Comparison of ENCODE assay signal across 8 mouse cellular contexts in genomic region chr1:167000529-167001173, GRCm38 (mm10). TPM values are rescaled to one million over a fixed set of nuclear protein-coding genes. Genes with fewer than 3 reads are reported as not detected.
A peak's percentile ranks its signal among the peaks of the same experiment; 100 is the strongest.
DNase-seq lines count a peak whose midpoint lies in the region; ATAC-seq and TF ChIP-seq lines count a peak whose summit lies in the region.

No protein-coding gene starts in this region.

- peak overlapping the region; percentile 77 for H3K9ac ChIP-seq in forebrain, embryonic 13.5 days
- H3K9ac ChIP-seq in heart, postnatal 0 days (replicated peaks; ENCODE audit: low read depth, low read length), result peak overlapping the region; percentile 74
- peak overlapping the region; percentile 84 for H3K9ac ChIP-seq in neural tube, embryonic 15.5 days (replicated peaks)

- no peaks in the 10 kb centered on the region for H3K9me3 ChIP-seq in forebrain, embryonic 13.5 days (replicated peaks)
- no peaks in the 10 kb centered on the region for H3K9me3 ChIP-seq in heart, postnatal 0 days (replicated peaks; ENCODE audit: control insufficient read depth, low read length)
- H3K9me3 ChIP-seq in neural tube, embryonic 15.5 days (replicated peaks), result no peaks in the 10 kb centered on the region

- no peak for TF ChIP-seq CTCF in heart, postnatal 0 days (IDR thresholded peaks at IDR 0.05; ENCODE audit: low read depth)

- ATAC-seq in forebrain, embryonic 13.5 days, result peak; percentile 81
- peak; percentile 65 for ATAC-seq in heart, postnatal 0 days (ENCODE audit: insufficient read depth, low read depth)
- ATAC-seq in neural tube, embryonic 15.5 days (ENCODE audit: low FRiP score), result peak; percentile 84

- peak overlapping the region; percentile 80 for H3K4me3 ChIP-seq in brown adipose tissue, adult 24 weeks (ENCODE audit: insufficient read depth, low read depth, low read length)
- H3K4me3 ChIP-seq in forebrain, embryonic 13.5 days, result peak overlapping the region; percentile 76
- H3K4me3 ChIP-seq in heart, postnatal 0 days (ENCODE audit: low read depth, low read length), result peak overlapping the region; percentile 74
- peak overlapping the region; percentile 76 for H3K4me3 ChIP-seq in neural tube, embryonic 15.5 days (replicated peaks)

- peak overlapping the region; percentile 55; the same call in 1 of the 2 replicates for H3K27ac ChIP-seq in brown adipose tissue, adult 24 weeks (replicated peaks; ENCODE audit: low read depth, low read length)
- peak overlapping the region; percentile 92 for H3K27ac ChIP-seq in forebrain, embryonic 13.5 days
- peak overlapping the region; percentile 65 for H3K27ac ChIP-seq in heart, postnatal 0 days (ENCODE audit: low read depth)
- peak overlapping the region; percentile 96 for H3K27ac ChIP-seq in neural tube, embryonic 15.5 days (replicated peaks)

- peak; percentile 61 for DNase-seq in CD4-positive helper T cell, adult 2 months (ENCODE audit: low read depth, low spot score)
- peak; percentile 23 for DNase-seq in heart, postnatal 0 days (ENCODE audit: low spot score)
- peak; percentile 89 to 91 for DNase-seq in kidney, postnatal 4 days
- peak; percentile 62 to 68 for DNase-seq in lung, adult 18-20 months
- peak; percentile 39 to 42 for DNase-seq in thymus, adult 18-20 months

- TF ChIP-seq EP300 in heart, postnatal 0 days (IDR thresholded peaks at IDR 0.05; ENCODE audit: low read depth), result no peak

- H3K27me3 ChIP-seq in forebrain, embryonic 13.5 days, result peaks cover 9% of the 10 kb centered on the region
- H3K27me3 ChIP-seq in heart, postnatal 0 days (ENCODE audit: control insufficient read depth, insufficient read depth, low read length), result peaks cover 50% of the 10 kb centered on the region
- H3K27me3 ChIP-seq in neural tube, embryonic 15.5 days (replicated peaks), result no peaks in the 10 kb centered on the region

- under 1% methylated on average over 49 of the region's 76 CpGs for WGBS in forebrain, embryonic 13.5 days
- WGBS in heart, postnatal 0 days, result under 1% methylated on average over 57 of the region's 76 CpGs
- under 1% methylated on average over 59 of the region's 76 CpGs for WGBS in neural tube, embryonic 15.5 days

- H3K4me2 ChIP-seq in forebrain, embryonic 13.5 days, result peak overlapping the region; percentile 89
- H3K4me2 ChIP-seq in heart, postnatal 0 days (ENCODE audit: low read depth, low read length), result peak overlapping the region; percentile 97
- H3K4me2 ChIP-seq in neural tube, embryonic 15.5 days, result peak overlapping the region; percentile 80

- no peaks in the 10 kb centered on the region for H3K36me3 ChIP-seq in forebrain, embryonic 13.5 days (ENCODE audit: poor library complexity, severe bottlenecking)
- H3K36me3 ChIP-seq in heart, postnatal 0 days (replicated peaks; ENCODE audit: control insufficient read depth, insufficient read depth, low read length), result no peaks in the 10 kb centered on the region
- no peaks in the 10 kb centered on the region for H3K36me3 ChIP-seq in neural tube, embryonic 15.5 days

- peaks cover 13% of the 10 kb centered on the region for H3K4me1 ChIP-seq in brown adipose tissue, adult 24 weeks (ENCODE audit: control insufficient read depth, insufficient read depth, insufficient read length, low read length)
- peaks cover 17% of the 10 kb centered on the region for H3K4me1 ChIP-seq in forebrain, embryonic 13.5 days
- no peaks in the 10 kb centered on the region for H3K4me1 ChIP-seq in heart, postnatal 0 days (ENCODE audit: control insufficient read depth, insufficient read depth)
- H3K4me1 ChIP-seq in neural tube, embryonic 15.5 days, result peaks cover 35% of the 10 kb centered on the region

RNA-seq across cellular contexts. Expression of gene Fam78b, which starts 0.6 kb away (rescaled TPM):
- 5.0 and 8.0 TPM in 2 replicates for polyA plus RNA-seq in brown adipose tissue, adult 24 weeks (2012; ENCODE audit: insufficient read depth, insufficient read length, missing spikeins)
- 3.9 and 4.7 TPM in 2 replicates for polyA plus RNA-seq in forebrain, embryonic 13.5 days (2015; fragmentation: Nextera tagmentation; extraction: Ambion mirVana)
- 1.3 and 5.6 TPM in 2 replicates for total RNA-seq in heart, postnatal 0 days (2014; rRNA removed; ENCODE audit: low replicate concordance)
- polyA plus RNA-seq in heart, postnatal 0 days (2015; fragmentation: Nextera tagmentation; extraction: Ambion mirVana), result 0.63 and 0.65 TPM in 2 replicates
- 8.7 and 9.3 TPM in 2 replicates for polyA plus RNA-seq in neural tube, embryonic 15.5 days (2015; fragmentation: Nextera tagmentation; extraction: Ambion mirVana)

Comparison
In these comparisons a context has a peak if more than half of its experiments do, and no peak if none do; other contexts are left out.
1. Peak in every context shown above with its lines: DNase-seq, ATAC-seq, H3K4me3 ChIP-seq and H3K27ac ChIP-seq.
2. DNase-seq: peak in every context shown above with its lines; median percentile 90 in kidney, postnatal 4 days; 65 in lung, adult 18-20 months; 61 in CD4-positive helper T cell, adult 2 months; 40 in thymus, adult 18-20 months; 23 in heart, postnatal 0 days.